Comparison of ENCODE assay signal across 25 mouse cellular contexts in the genomic region with DNA sequence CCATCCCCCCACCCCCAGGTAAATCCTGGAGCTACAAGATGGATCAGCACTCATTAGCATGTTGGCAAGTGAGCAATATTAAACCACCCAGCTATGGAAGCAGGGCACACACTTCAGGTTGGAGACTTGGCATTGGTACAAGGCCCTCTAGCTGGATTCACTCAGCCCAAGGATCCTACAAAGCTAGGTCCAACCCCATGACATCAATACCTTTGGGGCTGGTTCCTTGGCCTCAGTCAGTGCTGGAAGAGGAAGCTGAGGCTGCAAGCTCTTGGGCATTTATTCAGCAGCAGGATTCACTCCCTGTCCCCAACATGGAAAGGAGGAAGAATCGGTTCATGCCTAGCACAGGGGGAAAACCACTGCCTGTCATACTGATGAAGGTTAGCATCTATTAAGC.
DNase-seq lines count a peak whose midpoint lies in the region; ATAC-seq and TF ChIP-seq lines count a peak whose summit lies in the region.
"Had no signal": no experiment of that assay in that cellular context is flagged by ENCODE, and none has a peak within 500 bp of the region (broad histone marks: within the 10 kb centered on the region; RNA-seq: fewer than 3 reads in every experiment).

No protein-coding gene starts in this region.

- ATAC-seq in forebrain, embryonic 15.5 days (replicated peaks), result no peak
- no peak for ATAC-seq in forebrain, embryonic 16.5 days
- ATAC-seq in kidney, postnatal 0 days (replicated peaks; ENCODE audit: low FRiP score, low read depth), result no peak
- ATAC-seq in kidney, embryonic 15.5 days (replicated peaks; ENCODE audit: low FRiP score), result no peak
- ATAC-seq in Patski, result no peak
- ATAC-seq: intestine, postnatal 0 days had no signal

- POLR2A ChIA-PET in Patski (lab: Charles Lee), result interaction anchor here (0.6 kb wide), 2 partner anchors 21 to 404 kb away, joined by 3 read pairs; no protein-coding TSS in a partner anchor

- no peak overlapping the region for H3K4me2 ChIP-seq in forebrain, embryonic 15.5 days (replicated peaks)
- H3K4me2 ChIP-seq in forebrain, embryonic 16.5 days (ENCODE audit: low read length), result no peak overlapping the region
- H3K4me2 ChIP-seq in kidney, postnatal 0 days (ENCODE audit: low read length), result no peak overlapping the region
- no peak overlapping the region for H3K4me2 ChIP-seq in kidney, embryonic 15.5 days
- H3K4me2 ChIP-seq: embryonic facial prominence, embryonic 13.5 days; forebrain, embryonic 13.5 days; heart, embryonic 12.5 days; heart, embryonic 15.5 days; hindbrain, embryonic 12.5 days; hindbrain, embryonic 15.5 days had no signal

- H3K9ac ChIP-seq in forebrain, embryonic 15.5 days (replicated peaks), result no peak overlapping the region
- H3K9ac ChIP-seq in forebrain, embryonic 16.5 days (replicated peaks; ENCODE audit: low read depth, low read length), result no peak overlapping the region
- H3K9ac ChIP-seq in kidney, postnatal 0 days (ENCODE audit: low read depth, low read length), result no peak overlapping the region
- no peak overlapping the region for H3K9ac ChIP-seq in kidney, embryonic 15.5 days
- H3K9ac ChIP-seq: embryonic facial prominence, embryonic 13.5 days; heart, embryonic 12.5 days; heart, embryonic 15.5 days; hindbrain, embryonic 12.5 days; hindbrain, embryonic 15.5 days had no signal

- no peaks in the 10 kb centered on the region for H3K36me3 ChIP-seq in forebrain, embryonic 15.5 days
- H3K36me3 ChIP-seq in forebrain, embryonic 16.5 days (ENCODE audit: control insufficient read depth, insufficient read depth), result no peaks in the 10 kb centered on the region
- no peaks in the 10 kb centered on the region for H3K36me3 ChIP-seq in kidney, postnatal 0 days (ENCODE audit: insufficient read depth, low read length)
- H3K36me3 ChIP-seq in kidney, embryonic 15.5 days, result no peaks in the 10 kb centered on the region
- H3K36me3 ChIP-seq: embryonic facial prominence, embryonic 10.5 days; embryonic facial prominence, embryonic 13.5 days; heart, embryonic 12.5 days; heart, embryonic 15.5 days; hindbrain, embryonic 12.5 days; hindbrain, embryonic 15.5 days had no signal

- peak; percentile 62 for DNase-seq in cerebellum, adult 9-10 months
- no peak for DNase-seq in cerebellum, postnatal 4 days (ENCODE audit: low spot score in 2 of 2)
- DNase-seq in kidney, postnatal 0 days (ENCODE audit: low spot score), result no peak
- peak; percentile 60 for DNase-seq in Patski (ENCODE audit: low read depth, low spot score)
- no peak for DNase-seq in layer of hippocampus, adult 18-20 months (ENCODE audit: low spot score in 2 of 2)
- DNase-seq: cerebellum, adult 11 months; cerebellum, adult 8-10 months; embryo, embryonic 11 days; gastrocnemius, adult 2 months; gastrocnemius, postnatal 14 days; heart, adult 18-20 months; heart, postnatal 10 days; heart, postnatal 36 days had no signal

- 89% methylated on average over 1 of the region's 1 CpGs for WGBS in forebrain, embryonic 15.5 days
- WGBS in forebrain, embryonic 16.5 days, result 75% methylated on average over 1 of the region's 1 CpGs
- 100% methylated on average over 1 of the region's 1 CpGs for WGBS in kidney, postnatal 0 days
- WGBS in kidney, embryonic 15.5 days, result 88% methylated on average over 1 of the region's 1 CpGs

- H3K4me3 ChIP-seq in forebrain, embryonic 15.5 days, result no peak overlapping the region
- H3K4me3 ChIP-seq in forebrain, embryonic 16.5 days (replicated peaks; ENCODE audit: low read length), result no peak overlapping the region
- no peak overlapping the region for H3K4me3 ChIP-seq in kidney, postnatal 0 days (replicated peaks; ENCODE audit: low read depth, low read length)
- H3K4me3 ChIP-seq in kidney, embryonic 15.5 days (replicated peaks), result no peak overlapping the region
- H3K4me3 ChIP-seq: embryonic facial prominence, embryonic 10.5 days; embryonic facial prominence, embryonic 13.5 days; erythroblast, embryonic 14.5 days; forebrain, embryonic 13.5 days; gastrocnemius, adult 2 months; heart, embryonic 12.5 days; heart, embryonic 15.5 days; hindbrain, embryonic 12.5 days; hindbrain, embryonic 15.5 days had no signal

- in situ Hi-C loops in Patski (cut with MboI; ENCODE audit: low pct_unique_long_range_greater_than_20kb), result no loop called here

- 0 out of 2 replicates have a peak overlapping the region, but pooled peaks have one; percentile 7 for H3K27ac ChIP-seq in forebrain, embryonic 15.5 days (replicated peaks)
- H3K27ac ChIP-seq in forebrain, embryonic 16.5 days (ENCODE audit: low read length), result no peak overlapping the region
- peak overlapping the region; percentile 13; the same call in 1 of the 2 replicates for H3K27ac ChIP-seq in kidney, postnatal 0 days
- no peak overlapping the region for H3K27ac ChIP-seq in kidney, embryonic 15.5 days
- H3K27ac ChIP-seq: embryonic facial prominence, embryonic 13.5 days; forebrain, embryonic 13.5 days; gastrocnemius, adult 2 months; heart, embryonic 15.5 days; hindbrain, embryonic 12.5 days had no signal

- CTCF ChIA-PET in Patski (lab: Charles Lee), result no interaction called here

- peaks cover 49% of the 10 kb centered on the region for H3K4me1 ChIP-seq in forebrain, embryonic 15.5 days
- H3K4me1 ChIP-seq in forebrain, embryonic 16.5 days (replicated peaks; ENCODE audit: control insufficient read depth, insufficient read depth, low read length), result peaks cover 28% of the 10 kb centered on the region
- H3K4me1 ChIP-seq in kidney, postnatal 0 days (replicated peaks; ENCODE audit: insufficient read depth, low read length), result peaks cover 5% of the 10 kb centered on the region; the same call in 1 of the 2 replicates
- peaks cover 39% of the 10 kb centered on the region for H3K4me1 ChIP-seq in kidney, embryonic 15.5 days
- H3K4me1 ChIP-seq: heart, embryonic 12.5 days; heart, embryonic 15.5 days had no signal

- no peaks in the 10 kb centered on the region for H3K9me3 ChIP-seq in forebrain, embryonic 15.5 days
- H3K9me3 ChIP-seq in forebrain, embryonic 16.5 days (ENCODE audit: control insufficient read depth, low read length), result no peaks in the 10 kb centered on the region
- H3K9me3 ChIP-seq in kidney, postnatal 0 days (replicated peaks; ENCODE audit: low read length), result no peaks in the 10 kb centered on the region
- no peaks in the 10 kb centered on the region for H3K9me3 ChIP-seq in kidney, embryonic 15.5 days (replicated peaks)
- H3K9me3 ChIP-seq: embryonic facial prominence, embryonic 10.5 days; embryonic facial prominence, embryonic 13.5 days; forebrain, embryonic 13.5 days; heart, embryonic 12.5 days; heart, embryonic 15.5 days; hindbrain, embryonic 12.5 days; hindbrain, embryonic 15.5 days had no signal

- no peaks in the 10 kb centered on the region for H3K27me3 ChIP-seq in forebrain, embryonic 15.5 days
- H3K27me3 ChIP-seq in forebrain, embryonic 16.5 days (replicated peaks; ENCODE audit: control insufficient read depth, insufficient read depth, low read length), result no peaks in the 10 kb centered on the region
- H3K27me3 ChIP-seq in kidney, postnatal 0 days (ENCODE audit: insufficient read depth, low read length), result no peaks in the 10 kb centered on the region
- peaks cover 31% of the 10 kb centered on the region for H3K27me3 ChIP-seq in kidney, embryonic 15.5 days
- H3K27me3 ChIP-seq in Patski, result no peaks in the 10 kb centered on the region
- H3K27me3 ChIP-seq: embryonic facial prominence, embryonic 13.5 days; forebrain, embryonic 13.5 days; heart, embryonic 12.5 days; heart, embryonic 15.5 days; hindbrain, embryonic 15.5 days had no signal

- TF ChIP-seq CTCF in kidney, postnatal 0 days (IDR thresholded peaks at IDR 0.05; ENCODE audit: low read depth), result no peak
- TF ChIP-seq CTCF in Patski (IDR thresholded peaks at IDR 0.05), result no peak

Comparison
In these comparisons a context has a peak if more than half of its experiments do, and no peak if none do; other contexts are left out.
1. DNase-seq: peak in cerebellum, adult 9-10 months (single experiment) and Patski (single experiment); none in cerebellum, postnatal 4 days (0 of 2), kidney, postnatal 0 days (single experiment) and layer of hippocampus, adult 18-20 months (0 of 2).
2. H3K27ac ChIP-seq: peak in forebrain, embryonic 15.5 days (single experiment) and kidney, postnatal 0 days (single experiment); none in forebrain, embryonic 16.5 days (single experiment) and kidney, embryonic 15.5 days (single experiment).